Mouse (Mus musculus): ENCODE measurements at regions not wholly inside any gene's neighbourhood (a gene's known extent, or its start where the extent isn't known, plus 50 kb on each side); places are given as distances from the start of the nearest gene placed in this dataset.

DNA sequence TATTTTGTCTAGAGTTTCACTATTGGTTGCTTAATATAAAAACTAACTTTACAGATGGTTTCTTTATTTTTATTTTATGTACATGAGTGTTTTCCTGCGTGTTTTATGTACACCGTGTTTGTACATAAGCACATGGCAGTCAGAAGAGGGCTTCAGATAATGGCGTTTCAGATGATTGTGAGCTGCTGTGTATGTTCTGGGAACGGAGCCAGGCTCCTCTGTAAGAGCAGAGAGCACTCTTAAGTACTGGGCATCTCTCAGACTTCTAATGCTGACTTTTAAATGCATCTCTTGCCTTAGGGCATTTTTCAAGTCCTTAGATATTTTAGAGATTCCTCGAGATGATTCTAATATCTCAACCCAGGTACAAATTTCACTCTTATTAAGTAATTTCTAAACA, 280.0 kb downstream of the Plpp3 start:
- intact Hi-C loops (cut with DNase I), result no loop called here

DNA sequence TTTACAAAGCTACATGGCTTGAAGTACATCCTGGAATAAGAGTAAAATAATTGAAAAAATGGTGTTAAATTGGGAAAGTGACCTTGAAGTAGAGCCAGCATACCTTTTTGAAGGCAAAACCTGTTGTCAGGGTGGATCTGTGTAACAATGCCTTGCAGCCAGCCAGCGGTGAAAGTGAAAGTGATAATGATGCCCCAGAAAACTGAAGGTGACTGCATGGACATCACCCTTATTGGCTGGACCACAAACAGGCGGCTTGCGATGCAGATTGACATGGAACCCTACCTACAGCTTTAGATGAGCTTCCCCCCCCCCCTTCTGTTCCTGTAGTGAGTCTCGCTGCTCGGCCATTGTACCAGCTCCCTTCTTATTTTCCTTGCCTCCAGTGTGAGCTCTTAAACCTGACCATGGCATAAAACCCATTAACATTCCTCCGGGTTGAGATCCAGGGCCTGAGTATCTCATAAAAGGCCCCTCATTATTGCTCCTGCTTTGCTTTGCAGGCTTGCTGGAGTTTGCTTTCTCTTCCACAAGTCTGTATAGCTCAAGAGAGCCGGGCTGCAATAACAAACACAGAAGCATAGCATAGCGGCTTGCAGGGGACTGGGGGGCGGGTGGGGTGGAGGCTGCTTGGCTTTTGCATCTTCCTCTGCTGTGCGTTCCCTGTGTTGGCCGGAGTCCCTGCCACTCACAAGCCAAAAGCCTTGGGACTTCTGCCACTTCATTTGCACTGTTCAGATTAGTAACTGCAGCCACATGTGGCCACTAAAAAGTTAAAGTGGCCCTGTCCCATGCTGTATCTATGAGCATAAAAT, 292.1 kb downstream of the Plpp3 start:
- peak; percentile 16 for DNase-seq (ENCODE audit: low spot score)
- intact Hi-C loops (cut with DNase I), result no loop called here

More for the DNA sequence above, 280.0 kb downstream of the Plpp3 start:
- DNase-seq (ENCODE audit: low spot score), result no peak

DNA sequence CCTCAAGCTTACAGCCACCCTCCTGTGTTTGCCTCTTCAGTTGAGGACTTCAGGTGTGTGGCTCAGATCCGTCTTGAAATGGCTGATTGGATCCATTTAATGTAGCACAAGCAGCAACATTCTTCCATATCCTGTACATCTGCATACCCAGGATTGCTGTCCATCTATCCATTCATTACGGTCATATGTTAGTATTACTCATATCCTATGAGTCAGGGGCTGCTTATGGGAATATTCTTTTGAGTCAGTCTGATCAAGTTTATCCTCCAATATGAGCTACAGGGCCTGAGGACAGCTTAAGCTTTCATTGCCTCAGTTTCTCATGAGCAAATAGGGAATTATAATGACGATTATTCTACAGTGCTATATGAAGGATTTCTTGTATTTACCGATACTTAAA, 293.7 kb downstream of the Plpp3 start:
- DNase-seq (ENCODE audit: low spot score), result no peak
- intact Hi-C loops (cut with DNase I), result no loop called here

DNA sequence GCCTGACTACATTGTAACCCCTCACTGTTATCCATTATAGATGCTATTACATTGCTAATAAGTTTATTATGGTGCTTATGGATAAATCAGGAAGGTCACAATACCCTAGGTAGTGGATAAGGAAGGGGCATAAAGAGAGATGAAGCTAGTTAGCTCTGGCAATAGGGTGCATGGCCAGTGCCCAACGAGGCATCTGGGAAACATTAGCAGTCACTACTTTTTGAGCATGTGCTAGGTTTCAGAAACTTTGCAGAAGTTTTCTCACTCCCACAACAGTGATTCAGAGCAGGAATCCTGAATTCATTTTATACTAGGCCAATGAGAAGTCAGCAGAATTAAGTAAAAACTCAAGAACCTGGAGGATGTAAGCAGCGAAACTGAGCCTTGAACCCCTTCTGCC, 294.7 kb downstream of the Plpp3 start:
- intact Hi-C loops (cut with DNase I), result no loop called here
- DNase-seq (ENCODE audit: low spot score), result no peak

DNA sequence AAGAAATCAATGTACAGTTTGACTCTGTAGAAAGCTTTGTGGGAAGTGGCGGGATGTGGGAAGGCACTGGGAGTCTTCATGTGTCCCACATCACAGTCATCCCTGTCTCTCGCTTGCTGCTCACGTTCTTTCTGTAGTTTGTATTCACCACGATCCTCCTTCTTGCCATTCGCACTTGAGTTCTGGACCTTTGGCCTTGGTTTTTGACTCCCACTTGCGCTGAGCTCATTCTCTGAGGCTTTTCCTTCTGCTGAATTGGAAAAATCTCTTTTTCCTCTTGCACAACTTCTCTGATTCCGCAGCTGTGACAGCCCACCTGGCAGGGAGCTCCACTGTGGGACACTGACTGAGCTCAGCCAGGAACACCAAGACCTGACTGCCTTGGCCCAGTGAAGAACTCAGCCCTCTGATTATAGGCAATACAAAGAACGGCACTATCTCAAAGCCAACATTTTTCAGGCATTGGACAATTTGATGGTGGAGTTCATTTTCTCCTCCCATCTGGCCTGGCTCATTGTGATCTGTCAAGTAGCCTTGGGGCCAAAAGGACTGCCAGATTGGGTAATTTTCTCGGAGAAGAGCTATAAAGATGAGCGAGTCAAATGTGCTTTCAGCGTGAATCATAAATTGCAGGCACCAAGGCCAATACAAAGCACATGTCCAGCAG, 299.9 kb downstream of the Plpp3 start:
- peak; percentile 75 for DNase-seq (ENCODE audit: low spot score)
- intact Hi-C loops (cut with DNase I), result no loop called here

DNA sequence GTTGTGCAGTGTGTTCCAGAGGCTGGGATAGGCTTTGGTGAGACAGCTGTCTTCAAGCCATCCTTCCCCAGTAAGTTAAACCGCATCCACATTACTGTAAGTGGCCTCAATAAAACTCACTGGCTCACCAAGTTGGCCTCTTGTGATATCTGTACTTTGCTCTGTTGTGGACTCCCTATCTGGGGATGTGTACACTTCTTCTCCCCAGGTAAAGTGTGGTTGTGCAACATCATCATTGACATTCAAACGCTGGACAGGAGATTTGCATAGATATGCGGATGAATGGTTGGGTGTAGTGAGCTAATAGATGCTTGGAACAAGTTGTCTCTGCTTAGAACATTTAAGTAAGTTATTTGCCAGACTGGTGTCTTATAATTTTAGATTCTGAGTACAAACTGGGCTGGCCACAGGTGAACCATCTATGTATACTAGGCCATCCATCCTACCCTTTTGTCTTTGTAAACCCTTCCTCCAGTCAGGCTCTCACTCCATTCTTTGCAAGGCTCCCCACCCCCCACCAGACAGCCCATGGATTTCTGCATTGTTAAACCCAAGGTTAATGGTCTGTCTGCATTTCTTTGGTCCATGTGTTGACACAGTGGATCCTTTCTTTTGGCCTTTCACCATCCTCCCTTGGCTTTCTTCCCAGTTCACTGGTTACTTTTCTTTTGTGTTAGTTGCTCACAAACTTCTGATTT, 303.0 kb downstream of the Plpp3 start:
- DNase-seq (ENCODE audit: low spot score), result no peak
- intact Hi-C loops (cut with DNase I), result no loop called here

DNA sequence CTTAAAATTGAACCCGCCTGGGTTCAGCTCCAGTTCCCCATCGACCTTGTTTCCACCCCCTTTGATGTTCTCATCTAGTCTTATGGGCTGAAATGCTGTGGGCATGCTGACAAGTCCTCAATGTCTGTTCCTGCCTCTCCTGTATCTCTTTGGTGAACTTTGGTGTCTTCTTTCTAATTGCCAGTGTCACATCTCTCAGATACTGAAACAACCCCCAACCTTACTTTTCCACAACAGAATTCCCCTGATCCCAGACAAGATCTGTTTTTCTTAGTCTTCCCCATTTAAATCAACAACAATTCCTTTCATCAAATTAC, 303.5 kb downstream of the Plpp3 start:
- intact Hi-C loops (cut with DNase I), result no loop called here
- no peak for DNase-seq (ENCODE audit: low spot score)

DNA sequence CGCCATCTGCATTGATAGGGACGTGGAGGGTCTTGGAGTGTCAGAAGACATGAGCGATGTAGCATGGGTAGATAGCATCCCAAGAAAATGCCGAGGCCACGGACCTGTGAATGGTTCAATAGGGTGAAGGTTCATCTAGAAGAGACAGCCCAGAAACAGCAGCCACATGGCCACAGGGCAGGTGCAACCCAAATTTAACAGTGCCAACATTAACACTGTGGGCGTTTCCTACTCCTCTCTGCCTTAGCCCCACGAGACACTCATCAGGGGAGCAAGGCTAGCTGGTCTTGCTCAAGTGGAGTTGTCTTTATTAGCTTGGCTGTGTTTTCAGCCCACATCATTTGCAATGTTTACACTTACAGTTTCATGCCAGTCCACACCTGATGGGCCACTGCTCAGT, 310.7 kb downstream of the Plpp3 start:
- intact Hi-C loops (cut with DNase I), result no loop called here
- no peak for DNase-seq (ENCODE audit: low spot score)

DNA sequence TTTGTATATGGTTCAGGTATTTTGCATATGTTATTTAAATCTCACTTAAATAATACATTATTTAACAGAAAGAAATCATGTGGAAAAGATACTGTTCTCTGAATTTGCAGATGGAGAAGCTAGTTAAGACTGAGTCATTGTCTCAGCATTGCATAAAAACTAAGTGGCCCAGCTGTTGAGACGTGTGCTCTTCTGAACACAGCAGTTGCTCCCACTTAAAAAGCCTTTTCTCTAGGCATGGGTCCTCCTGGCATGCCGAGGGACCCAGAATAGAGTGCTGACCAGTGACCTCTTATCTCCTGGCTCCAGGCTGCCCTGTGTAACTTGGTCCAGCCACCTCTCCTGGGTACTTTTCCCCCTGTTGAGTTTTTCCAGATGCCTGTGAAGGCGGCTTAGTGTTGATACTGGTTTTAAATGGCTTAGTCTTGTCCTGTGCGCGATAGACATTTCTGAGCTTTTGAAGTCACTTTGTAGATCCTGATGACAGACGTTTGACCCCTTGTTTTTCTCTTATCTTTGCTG, 312.2 kb downstream of the Plpp3 start:
- peak; percentile 17 for DNase-seq (ENCODE audit: low spot score)
- intact Hi-C loops (cut with DNase I), result no loop called here

DNA sequence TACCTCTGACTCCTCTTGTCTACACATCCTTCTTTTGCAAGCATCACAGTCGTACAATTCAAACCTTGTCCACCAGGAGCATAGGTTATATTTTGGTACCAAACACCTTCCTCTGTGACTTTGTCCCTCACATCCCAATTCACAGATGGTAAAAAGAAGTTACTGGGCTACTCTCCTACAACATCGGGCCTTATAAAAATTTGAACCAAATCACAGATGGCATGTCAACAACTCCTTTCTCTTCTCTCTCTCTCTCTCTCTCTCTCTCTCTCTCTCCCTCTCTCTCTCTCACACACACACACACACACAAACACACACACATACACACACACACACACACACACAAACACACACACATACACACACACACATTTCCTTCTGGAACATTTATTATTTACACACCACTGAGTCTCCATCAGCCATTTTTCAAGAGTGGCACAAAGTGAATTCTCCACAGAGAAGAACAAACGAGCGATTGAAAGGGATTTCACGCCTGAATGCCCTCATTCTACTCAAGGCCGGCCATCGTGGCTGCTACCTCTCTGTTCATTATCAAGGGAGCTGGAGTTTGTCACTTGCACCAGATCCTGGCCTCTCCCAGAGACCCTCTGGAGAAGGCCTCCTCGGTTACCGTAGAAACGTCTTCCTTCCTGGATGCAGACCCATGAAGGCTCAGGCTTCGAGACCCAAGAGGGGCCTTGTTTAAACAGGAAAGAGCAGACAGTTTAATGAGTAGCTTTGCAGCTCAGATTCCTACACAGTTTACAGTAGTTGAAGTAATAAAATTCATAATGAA, 314.7 kb upstream of the Gm12728 start:
- DNase-seq (ENCODE audit: low spot score), result no peak
- intact Hi-C loops (cut with DNase I), result no loop called here

DNA sequence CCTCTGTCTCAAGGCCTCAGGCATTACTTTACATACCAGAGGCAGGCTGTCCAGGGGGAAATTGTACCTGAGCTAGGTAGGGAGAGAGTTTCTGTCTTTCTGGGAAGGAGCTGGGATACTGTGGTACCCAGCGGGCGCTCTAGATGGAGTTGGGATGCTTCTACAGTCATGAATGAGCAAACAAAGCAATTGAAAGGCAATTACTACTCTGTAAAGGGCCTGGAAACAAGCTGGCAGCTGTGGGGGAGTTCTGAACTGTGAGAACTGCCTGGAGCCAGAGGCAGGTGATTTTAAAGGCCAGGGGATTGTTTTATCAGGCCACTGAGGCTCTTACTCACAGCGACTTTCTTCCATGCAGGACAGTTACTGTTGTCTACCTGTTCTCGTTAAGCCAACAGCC, 313.3 kb upstream of the Gm12728 start:
- intact Hi-C loops (cut with DNase I), result no loop called here
- no peak for DNase-seq (ENCODE audit: low spot score)

DNA sequence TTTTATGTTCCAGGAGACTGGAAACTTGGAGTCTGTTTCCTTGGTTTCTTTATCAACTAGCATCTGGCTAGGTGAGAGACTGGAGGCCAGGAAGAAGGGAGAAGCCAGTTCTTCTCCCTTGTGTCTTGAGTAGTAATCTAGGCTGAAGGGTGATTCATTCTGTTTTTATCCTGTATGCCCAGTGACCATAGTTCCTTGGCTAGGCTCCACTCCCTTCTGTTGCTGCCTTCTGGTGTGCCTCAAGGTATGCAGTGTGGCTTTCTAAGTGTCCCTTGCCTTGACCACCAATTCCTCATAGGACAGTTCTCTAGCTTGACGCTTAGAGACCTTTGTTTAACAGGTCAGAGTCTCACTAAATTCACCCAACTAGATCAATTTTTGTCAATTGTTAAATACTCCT, 303.3 kb upstream of the Gm12728 start:
- DNase-seq (ENCODE audit: low spot score), result no peak
- intact Hi-C loops (cut with DNase I), result no loop called here

DNA sequence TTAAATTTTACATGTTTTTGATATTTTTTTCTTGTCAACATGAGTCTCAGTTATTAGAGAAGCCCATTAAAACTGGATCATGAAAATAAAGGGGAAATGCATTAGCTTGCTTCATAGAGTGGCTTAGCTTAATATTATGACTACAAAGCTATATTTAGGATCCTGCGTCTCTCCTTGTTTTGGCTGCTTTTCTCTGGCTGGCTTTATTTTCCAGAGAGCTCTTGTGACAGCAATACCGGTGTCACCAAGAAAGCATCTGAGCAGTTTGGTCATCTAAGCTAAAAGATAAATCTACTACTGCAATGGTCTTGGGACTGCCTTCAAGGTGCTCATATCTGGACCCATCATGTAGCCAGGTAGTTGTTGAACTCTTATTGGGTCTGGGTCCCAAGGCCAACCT, 293.5 kb upstream of the Gm12728 start:
- DNase-seq (ENCODE audit: low spot score), result no peak
- intact Hi-C loops (cut with DNase I), result no loop called here

DNA sequence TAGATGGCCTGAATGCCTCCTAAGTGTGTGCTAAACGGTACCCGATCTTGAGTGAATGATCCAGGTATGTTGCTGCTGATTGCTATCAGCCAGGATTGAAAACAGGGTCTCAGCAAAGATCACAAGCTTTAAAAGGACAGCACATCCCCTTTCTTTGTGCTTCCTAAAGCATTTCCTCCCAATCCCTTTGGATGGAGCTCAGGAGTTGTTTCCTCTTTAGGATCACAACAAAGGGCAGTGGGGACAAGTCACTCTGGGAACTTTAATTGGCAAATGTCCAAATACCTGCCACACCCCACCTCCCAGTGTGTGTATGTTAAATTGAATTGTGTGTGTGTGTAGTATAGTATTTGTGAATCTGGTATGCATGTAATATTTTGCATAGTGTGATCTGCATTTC, 283.5 kb upstream of the Gm12728 start:
- intact Hi-C loops (cut with DNase I), result loop anchor here (2.0 to 5.0 kb wide), 4 partner anchors 81 to 349 kb away; partner anchors contain the start of gene Plpp3
- no peak for DNase-seq (ENCODE audit: low spot score)

DNA sequence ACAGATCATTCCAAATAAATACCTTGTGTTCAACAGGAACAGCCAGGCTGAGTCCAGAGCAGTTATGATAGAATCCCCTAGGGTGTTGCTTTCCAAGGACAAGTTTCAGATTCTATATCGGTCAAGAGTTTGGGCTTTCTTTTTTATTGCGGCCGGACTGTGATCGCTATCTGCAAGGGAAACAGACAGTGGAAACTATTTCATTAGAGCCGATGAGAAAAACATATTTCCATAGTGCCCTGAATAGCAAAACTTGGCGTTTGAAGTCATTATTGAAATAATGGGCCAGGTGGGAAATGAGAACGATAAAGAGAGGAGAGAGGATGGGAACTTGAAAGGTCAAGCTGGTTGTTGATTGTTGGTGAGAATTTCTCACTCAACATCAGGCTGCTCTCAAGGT, 282.4 kb upstream of the Gm12728 start:
- peak; percentile 6 for DNase-seq (ENCODE audit: low spot score)
- intact Hi-C loops (cut with DNase I), result loop anchor here (2.0 to 5.0 kb wide), 4 partner anchors 82 to 350 kb away; partner anchors contain the start of gene Plpp3

DNA sequence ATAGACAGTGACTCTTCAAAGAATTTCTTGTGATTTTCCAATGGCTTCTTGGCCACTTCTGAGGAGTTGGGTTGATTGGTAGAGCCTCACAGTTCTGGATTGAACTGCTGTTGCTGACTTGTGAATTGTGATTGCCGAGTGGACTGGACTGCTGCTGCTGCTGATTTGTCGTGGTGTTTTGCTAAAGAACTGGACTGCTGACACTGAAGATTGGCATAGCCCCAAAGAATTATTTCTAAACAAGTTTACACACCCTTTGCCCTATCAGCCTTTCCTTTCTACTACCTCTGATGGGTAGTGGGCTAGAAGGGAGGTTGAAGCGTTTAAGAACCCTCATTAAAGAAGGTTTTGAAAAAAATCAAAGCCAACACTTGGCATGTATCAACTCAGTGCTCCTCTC, 280.6 kb upstream of the Gm12728 start:
- intact Hi-C loops (cut with DNase I), result loop anchor here (2.0 to 5.0 kb wide), 5 partner anchors 40 to 352 kb away; partner anchors contain the start of gene Plpp3
- no peak for DNase-seq (ENCODE audit: low spot score)

DNA sequence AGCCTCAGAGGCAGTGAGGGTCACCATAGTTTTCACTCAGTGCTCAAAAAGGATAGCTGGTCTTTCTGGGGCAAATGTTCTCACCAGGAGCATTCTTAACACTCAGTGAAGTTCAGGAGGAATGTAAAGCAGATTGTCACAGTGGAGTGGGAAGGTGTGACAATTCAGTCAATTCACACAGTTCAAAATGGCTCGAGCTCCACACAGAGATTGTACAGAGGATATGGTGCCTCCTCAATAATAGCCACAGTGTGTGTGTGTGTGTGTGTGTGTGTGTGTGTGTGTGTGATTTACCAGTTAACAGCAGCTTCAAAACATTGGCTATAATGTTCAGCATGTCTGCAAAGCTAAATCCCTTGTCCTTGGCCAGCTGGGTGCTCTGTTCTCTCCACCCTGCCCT, 279.3 kb upstream of the Gm12728 start:
- no peak for DNase-seq (ENCODE audit: low spot score)
- intact Hi-C loops (cut with DNase I), result no loop called here

DNA sequence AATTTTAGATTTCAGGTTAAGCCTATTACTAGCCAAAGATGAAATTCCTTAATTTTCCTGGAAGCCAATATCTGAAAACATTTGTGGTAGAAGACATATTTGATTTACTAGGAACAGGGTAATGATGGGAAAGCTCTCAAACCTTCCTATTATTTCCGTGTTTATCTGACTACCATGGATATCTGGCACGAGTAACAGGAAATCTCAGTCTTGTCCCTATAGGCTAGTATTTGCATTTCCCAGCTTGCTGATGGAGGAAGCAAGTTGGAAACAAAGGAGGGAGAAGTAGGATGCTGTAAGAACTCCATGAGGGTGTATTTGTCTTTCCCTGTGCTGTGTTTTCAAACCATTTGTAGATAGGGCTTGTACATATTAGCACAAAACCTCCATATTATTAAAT, 264.5 kb upstream of the Gm12728 start:
- no peak for DNase-seq (ENCODE audit: low spot score)
- intact Hi-C loops (cut with DNase I), result no loop called here

DNA sequence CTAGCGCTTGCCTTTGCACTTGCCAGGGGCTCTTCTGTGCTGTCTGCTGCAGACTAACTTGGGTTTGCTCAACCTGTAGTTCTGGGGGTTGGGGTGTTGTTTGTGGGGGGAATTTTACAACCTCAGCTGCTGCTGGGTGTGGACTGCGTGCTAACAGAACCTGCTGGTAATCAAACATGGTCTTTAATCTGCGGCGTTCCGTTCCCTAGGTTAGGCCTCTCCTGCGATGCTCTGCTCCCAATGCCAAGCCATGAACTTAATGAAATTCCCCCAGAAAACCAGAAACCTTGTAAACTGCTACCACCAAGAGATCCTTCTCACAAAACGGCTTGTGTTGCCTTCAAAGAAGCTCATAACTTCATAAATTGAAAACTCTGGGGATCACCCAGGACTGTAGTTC, 262.9 kb upstream of the Gm12728 start:
- intact Hi-C loops (cut with DNase I), result no loop called here
- no peak for DNase-seq (ENCODE audit: low spot score)

DNA sequence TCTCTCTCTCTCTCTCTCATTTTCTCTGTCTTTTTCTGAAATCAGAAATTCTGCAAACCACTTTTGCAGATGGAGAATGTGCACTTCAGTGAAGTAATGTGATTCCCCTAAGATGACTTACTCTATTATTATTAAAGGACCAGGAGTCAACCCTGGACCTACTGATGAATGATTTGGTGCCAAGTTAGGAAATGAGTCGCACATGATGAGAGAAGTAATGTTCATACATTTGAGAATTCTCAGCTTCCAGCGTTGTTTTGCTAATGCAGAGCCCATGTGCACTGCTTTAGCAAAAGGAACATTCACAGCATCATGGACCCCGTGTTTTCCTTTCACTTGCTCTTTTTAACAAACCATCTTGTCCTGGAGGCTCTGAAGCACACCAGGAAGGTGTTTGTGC, 262.4 kb upstream of the Gm12728 start:
- intact Hi-C loops (cut with DNase I), result no loop called here
- DNase-seq (ENCODE audit: low spot score), result no peak
